Mouse (Mus musculus): ENCODE measurements around the gene Gabarapl1.
"Not testable (repeated sequence)": the region's sequence is repeated elsewhere in the genome, so short reads cannot be mapped to it uniquely, and the experiment has no call there.

The Gabarapl1 gene

GRCm38 (mm10) chr6:129532942-129533860, at the start of gene Gabarapl1:
TSS of gene Gabarapl1 (plus strand) at chr6:129533160.
- peak; percentile 39 for DNase-seq (ENCODE audit: low spot score)

- no peak for DNase-seq (ENCODE audit: low spot score)
Observed at GRCm38 (mm10) chr6:129494924-129495323, 38.0 kb upstream of the Gabarapl1 start.

GRCm38 (mm10) chr6:129497345-129498218, 35.4 kb upstream of the Gabarapl1 start:
- no peak for DNase-seq (ENCODE audit: low spot score)

- DNase-seq (ENCODE audit: low spot score), result not testable (repeated sequence)
Observed at GRCm38 (mm10) chr6:129499516-129499915, 33.4 kb upstream of the Gabarapl1 start.

- no peak for DNase-seq (ENCODE audit: low spot score)
Observed at GRCm38 (mm10) chr6:129503471-129503870, 29.5 kb upstream of the Gabarapl1 start.

GRCm38 (mm10) chr6:129507024-129507423, 25.9 kb upstream of the Gabarapl1 start, which contains the start of gene Olr1:
TSS of gene Olr1 (minus strand) at chr6:129507165.
- no peak for DNase-seq (ENCODE audit: low spot score)

GRCm38 (mm10) chr6:129510120-129510911, 22.6 kb upstream of the Gabarapl1 start:
- DNase-seq (ENCODE audit: low spot score), result no peak

- no peak for DNase-seq (ENCODE audit: low spot score)
Observed at GRCm38 (mm10) chr6:129512367-129512766, 20.6 kb upstream of the Gabarapl1 start, which contains the start of gene Tmem52b. TSS of gene Tmem52b (plus strand) at chr6:129512555.

- DNase-seq (ENCODE audit: low spot score), result no peak
Observed at GRCm38 (mm10) chr6:129512868-129513267, 20.1 kb upstream of the Gabarapl1 start.

- DNase-seq (ENCODE audit: low spot score), result no peak
Observed at GRCm38 (mm10) chr6:129513409-129513808, 19.6 kb upstream of the Gabarapl1 start.

GRCm38 (mm10) chr6:129514376-129514775, 18.6 kb upstream of the Gabarapl1 start:
- DNase-seq (ENCODE audit: low spot score), result no peak

GRCm38 (mm10) chr6:129515068-129515467, 17.9 kb upstream of the Gabarapl1 start:
- DNase-seq (ENCODE audit: low spot score), result no peak

GRCm38 (mm10) chr6:129516388-129516787, 16.6 kb upstream of the Gabarapl1 start:
- no peak for DNase-seq (ENCODE audit: low spot score)

- DNase-seq (ENCODE audit: low spot score), result no peak
Observed at GRCm38 (mm10) chr6:129517752-129518408, 15.1 kb upstream of the Gabarapl1 start.

- DNase-seq (ENCODE audit: low spot score), result no peak
Observed at GRCm38 (mm10) chr6:129526069-129526468, 6.9 kb upstream of the Gabarapl1 start.

- DNase-seq (ENCODE audit: low spot score), result no peak
Observed at GRCm38 (mm10) chr6:129527416-129527815, 5.5 kb upstream of the Gabarapl1 start.

GRCm38 (mm10) chr6:129529605-129530004, 3.4 kb upstream of the Gabarapl1 start:
- no peak for DNase-seq (ENCODE audit: low spot score)

GRCm38 (mm10) chr6:129530261-129530660, 2.7 kb upstream of the Gabarapl1 start:
- no peak for DNase-seq (ENCODE audit: low spot score)

GRCm38 (mm10) chr6:129532556-129532941, 411 bp upstream of the Gabarapl1 start:
- no peak for DNase-seq (ENCODE audit: low spot score)

- no peak for DNase-seq (ENCODE audit: low spot score)
Observed at GRCm38 (mm10) chr6:129534057-129534456, 1.1 kb downstream of the Gabarapl1 start.

- DNase-seq (ENCODE audit: low spot score), result no peak
Observed at GRCm38 (mm10) chr6:129534627-129535190, 1.7 kb downstream of the Gabarapl1 start.

All from T-cell, adult 2 months (primary cell).